Mouse (Mus musculus) brown adipose tissue, adult 24 weeks (tissue): ENCODE results near the gene Ctnnbip1. TPM values are rescaled to one million over a fixed set of nuclear protein-coding genes. Genes with fewer than 3 reads are reported as not detected.

Experiments
- H3K27ac ChIP-seq: fragments of 200-500 bp; replicated peaks from 2 replicates; pipeline ENCODE4 v1.5.1; 2012; ENCODE audit warnings: low read depth, mild to moderate bottlenecking, low read length
- H3K4me1 ChIP-seq: fragments of 200-500 bp; 2 replicates; pipeline ENCODE4 v1.6.1; 2012; ENCODE audit warnings: low read length, mixed read lengths; ENCODE audit not compliant: control insufficient read depth, insufficient read depth, insufficient read length
- H3K4me3 ChIP-seq: fragments of 200-500 bp; 2 replicates; pipeline ENCODE4 v1.5.1; 2012; ENCODE audit warnings: low read depth, mild to moderate bottlenecking, low read length, moderate library complexity; ENCODE audit not compliant: insufficient read depth
- polyA plus RNA-seq: library from polyadenylated mRNA; stranded (reverse); fragments of >200 nt; gene quantifications from 2 replicates; pipeline ENCODE4 v1.2.4, GENCODE M21; 2012; ENCODE audit not compliant: missing spikeins, insufficient read depth, insufficient read length

The Ctnnbip1 gene
- polyA plus RNA-seq, 1 experiment = 13.6 TPM

- Histone ChIP-seq H3K4me1 (peaks cover 13% of the 10 kb centered on the region), H3K27ac (no peak overlapping the region), H3K4me3 (no peak overlapping the region)
Measured at GRCm38 (mm10) chr4:149563941-149564361, 45.9 kb downstream of the Ctnnbip1 start.

GRCm38 (mm10) chr4:149564452-149565407, 46.7 kb downstream of the Ctnnbip1 start:
- Histone ChIP-seq H3K27ac (no peak overlapping the region), H3K4me3 (no peak overlapping the region; the same call in 1 of the 2 replicates), H3K4me1 (peaks cover 13% of the 10 kb centered on the region)

GRCm38 (mm10) chr4:149567432-149568026, 49.5 kb downstream of the Ctnnbip1 start:
- no peak overlapping the region for H3K27ac ChIP-seq
- H3K4me1 ChIP-seq = peaks cover 20% of the 10 kb centered on the region
- no peak overlapping the region for H3K4me3 ChIP-seq

- Histone ChIP-seq H3K27ac (no peak overlapping the region), H3K4me3 (no peak overlapping the region), H3K4me1 (peaks cover 17% of the 10 kb centered on the region)
Measured at GRCm38 (mm10) chr4:149568622-149569021, 50.6 kb downstream of the Ctnnbip1 start.

- H3K27ac ChIP-seq = no peak overlapping the region
- peaks cover 20% of the 10 kb centered on the region for H3K4me1 ChIP-seq
Measured at GRCm38 (mm10) chr4:149569781-149570497, 51.9 kb downstream of the Ctnnbip1 start.

GRCm38 (mm10) chr4:149570498-149570863, 52.4 kb downstream of the Ctnnbip1 start:
- no peak overlapping the region for H3K27ac ChIP-seq
- no peak overlapping the region for H3K4me3 ChIP-seq

More at GRCm38 (mm10) chr4:149569781-149570497, 51.9 kb downstream of the Ctnnbip1 start:
- no peak overlapping the region for H3K4me3 ChIP-seq

GRCm38 (mm10) chr4:149571209-149571608, 53.2 kb downstream of the Ctnnbip1 start:
- H3K4me1 ChIP-seq = peaks cover 20% of the 10 kb centered on the region
- H3K27ac ChIP-seq = peak overlapping the region; percentile 75
- H3K4me3 ChIP-seq = peak overlapping the region; percentile 8; the same call in 1 of the 2 replicates

More at GRCm38 (mm10) chr4:149570498-149570863, 52.4 kb downstream of the Ctnnbip1 start:
- peaks cover 20% of the 10 kb centered on the region for H3K4me1 ChIP-seq

GRCm38 (mm10) chr4:149571651-149572149, 53.7 kb downstream of the Ctnnbip1 start:
- Histone ChIP-seq H3K4me3 (peak overlapping the region; percentile 8; the same call in 1 of the 2 replicates), H3K4me1 (peaks cover 20% of the 10 kb centered on the region), H3K27ac (peak overlapping the region; percentile 75)

- H3K27ac ChIP-seq = no peak overlapping the region
- peaks cover 20% of the 10 kb centered on the region for H3K4me1 ChIP-seq
- no peak overlapping the region for H3K4me3 ChIP-seq
Measured at GRCm38 (mm10) chr4:149572446-149572845, 54.4 kb downstream of the Ctnnbip1 start.

GRCm38 (mm10) chr4:149572851-149573250, 54.8 kb downstream of the Ctnnbip1 start:
- Histone ChIP-seq H3K4me3 (no peak overlapping the region), H3K27ac (no peak overlapping the region)

GRCm38 (mm10) chr4:149574391-149574821, 56.4 kb downstream of the Ctnnbip1 start:
- peaks cover 20% of the 10 kb centered on the region for H3K4me1 ChIP-seq
- peak overlapping the region; percentile 9; the same call in 1 of the 2 replicates for H3K4me3 ChIP-seq
- peak overlapping the region; percentile 47 for H3K27ac ChIP-seq

More at GRCm38 (mm10) chr4:149572851-149573250, 54.8 kb downstream of the Ctnnbip1 start:
- peaks cover 20% of the 10 kb centered on the region for H3K4me1 ChIP-seq

- Histone ChIP-seq H3K4me3 (no peak overlapping the region), H3K4me1 (peaks cover 20% of the 10 kb centered on the region), H3K27ac (no peak overlapping the region)
Measured at GRCm38 (mm10) chr4:149576061-149576460, 58.0 kb downstream of the Ctnnbip1 start.

- H3K4me1 ChIP-seq = peaks cover 10% of the 10 kb centered on the region
- no peak overlapping the region for H3K4me3 ChIP-seq
- H3K27ac ChIP-seq = no peak overlapping the region
Measured at GRCm38 (mm10) chr4:149576993-149577548, 59.0 kb downstream of the Ctnnbip1 start.

GRCm38 (mm10) chr4:149578085-149578681, 60.1 kb downstream of the Ctnnbip1 start:
- no peak overlapping the region for H3K27ac ChIP-seq
- peaks cover 6% of the 10 kb centered on the region; the same call in 1 of the 2 replicates for H3K4me1 ChIP-seq
- no peak overlapping the region for H3K4me3 ChIP-seq
